Mouse (Mus musculus) ES-E14 (cell line): ENCODE measurements around the gene Tlk2. TPM values are rescaled to one million over a fixed set of nuclear protein-coding genes. Genes with fewer than 3 reads are reported as not detected.

Experiments used
- DNase-seq: peaks from one replicate; pipeline ENCODE4 v3.0.0-alpha.2; 2013; ENCODE audit warnings: low read depth, low spot score
- H3K27ac ChIP-seq: 2 replicates; pipeline ENCODE4 v1.5.1; 2012; ENCODE audit warnings: low read depth, mild to moderate bottlenecking, low read length, moderate library complexity, mixed read lengths; ENCODE audit not compliant: poor library complexity, insufficient read depth, severe bottlenecking
- H3K36me3 ChIP-seq: 2 replicates; pipeline ENCODE4 v1.6.1; 2012; ENCODE audit warnings: mild to moderate bottlenecking, low read length, moderate library complexity, mixed read lengths; ENCODE audit not compliant: control insufficient read depth, poor library complexity, insufficient read depth, severe bottlenecking
- H3K4me1 ChIP-seq, 2 experiments: fragments of 150-350 bp in 1 of 2; sonication (generic) in 1 of 2; 2 replicates each; pipeline ENCODE4 v1.6.1; 2012; ENCODE audit warnings: low read length in 2 of 2, mild to moderate bottlenecking in 1 of 2, mixed read lengths in 1 of 2; ENCODE audit not compliant: control insufficient read depth in 2 of 2, insufficient read depth in 2 of 2, poor library complexity in 1 of 2
- H3K4me3 ChIP-seq, 2 experiments: fragments of 150-350 bp in 1 of 2; sonication (generic) in 1 of 2; 2 replicates each; pipeline ENCODE4 v1.5.1; 2012; ENCODE audit warnings: low read length in 2 of 2, low read depth in 1 of 2, mild to moderate bottlenecking in 1 of 2, mixed read lengths in 1 of 2; ENCODE audit not compliant: insufficient read depth in 1 of 2, poor library complexity in 1 of 2, severe bottlenecking in 1 of 2
- H3K9ac ChIP-seq: 2 replicates; pipeline ENCODE4 v1.6.1; 2012; ENCODE audit warnings: low read depth, mild to moderate bottlenecking, low read length, mixed read lengths; ENCODE audit not compliant: poor library complexity, insufficient read depth, severe bottlenecking
- H3K9me3 ChIP-seq: fragments of 150-350 bp; sonication (generic); 2 replicates; pipeline ENCODE4 v1.6.1; 2012; ENCODE audit warnings: low read depth, mild to moderate bottlenecking, low read length; ENCODE audit not compliant: control insufficient read depth, insufficient read depth
- CHD2 ChIP-seq: IDR thresholded peaks from 2 replicates; pipeline ENCODE4 v1.6.1; 2014; ENCODE audit warnings: mild to moderate bottlenecking, low read depth, low read length, inconsistent platforms
- HCFC1 ChIP-seq: IDR thresholded peaks from 2 replicates; pipeline ENCODE4 v1.6.1; 2012; ENCODE audit warnings: low read length, inconsistent platforms, borderline replicate concordance; ENCODE audit not compliant: insufficient read depth
- MAFK ChIP-seq: IDR thresholded peaks from 2 replicates; pipeline ENCODE4 v1.6.1; 2014; ENCODE audit warnings: mild to moderate bottlenecking, low read depth, low read length, inconsistent platforms; ENCODE audit not compliant: insufficient read depth
- ZC3H11A ChIP-seq: IDR thresholded peaks from 2 replicates; pipeline ENCODE4 v1.6.1; 2012; ENCODE audit warnings: low read depth, mild to moderate bottlenecking, inconsistent platforms, low read length, borderline replicate concordance
- ZNF384 ChIP-seq: IDR thresholded peaks from 2 replicates; pipeline ENCODE4 v1.6.1; 2012; ENCODE audit warnings: low read depth, low read length, inconsistent platforms
- in situ Hi-C, 2 experiments: fragments of 600-800 bp; cut with MboI; formaldehyde crosslinking; loops; one replicate each; pipeline ENCODE4 v1.15.1; 2025; ENCODE audit warnings: low sequenced_read_pairs in 2 of 2, inconsistent platforms in 1 of 2; ENCODE audit not compliant: unreplicated experiment in 2 of 2
- total RNA-seq: library from RNA; depleted of rRNA; stranded (reverse); fragments of 300-350 nt; gene quantifications from 2 replicates; pipeline ENCODE4 v1.2.3, GENCODE M21; 2012

The Tlk2 gene
- total RNA-seq, 1 experiment, result 96.2 TPM

DNA sequence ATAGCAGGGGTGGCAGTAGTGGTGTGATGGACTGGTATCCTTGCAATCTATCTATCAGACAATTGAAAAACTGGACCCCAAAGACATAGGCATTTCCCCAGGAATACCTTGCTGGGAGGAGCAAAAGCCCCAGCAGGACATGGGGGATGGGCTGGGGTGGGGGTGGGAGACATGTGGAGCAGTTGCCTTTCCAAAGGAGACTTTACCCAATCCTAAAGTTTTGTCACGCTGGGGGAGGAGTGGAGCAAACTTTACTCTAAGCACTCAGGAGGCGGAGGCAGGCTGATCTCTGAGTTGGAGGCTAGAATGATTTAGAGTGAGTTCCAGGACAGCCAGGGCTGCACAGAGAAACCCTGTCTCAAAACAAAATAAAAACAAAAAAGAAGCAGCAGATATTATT lies 17.2 kb upstream of the Tlk2 start:
- Histone ChIP-seq H3K9ac (no peak overlapping the region), H3K4me1 (peaks cover 2 to 26% of the 10 kb centered on the region in 2 experiments), H3K36me3 (no peaks in the 10 kb centered on the region), H3K9me3 (no peaks in the 10 kb centered on the region), H3K27ac (peak overlapping the region; percentile 6; the same call in 1 of the 2 replicates), H3K4me3 (no peak overlapping the region)
- in situ Hi-C loops, result loop anchor here in 1 of 2 experiments (25.0 kb wide), 1 partner anchor 1199 kb away; the partner anchor contains the start of genes Arf2 and Nsf
- no peak for DNase-seq
- TF ChIP-seq CHD2, result no peak
- TF ChIP-seq MAFK, result no peak
- no peak for TF ChIP-seq ZNF384
- no peak for TF ChIP-seq ZC3H11A
- TF ChIP-seq HCFC1, result no peak

DNA sequence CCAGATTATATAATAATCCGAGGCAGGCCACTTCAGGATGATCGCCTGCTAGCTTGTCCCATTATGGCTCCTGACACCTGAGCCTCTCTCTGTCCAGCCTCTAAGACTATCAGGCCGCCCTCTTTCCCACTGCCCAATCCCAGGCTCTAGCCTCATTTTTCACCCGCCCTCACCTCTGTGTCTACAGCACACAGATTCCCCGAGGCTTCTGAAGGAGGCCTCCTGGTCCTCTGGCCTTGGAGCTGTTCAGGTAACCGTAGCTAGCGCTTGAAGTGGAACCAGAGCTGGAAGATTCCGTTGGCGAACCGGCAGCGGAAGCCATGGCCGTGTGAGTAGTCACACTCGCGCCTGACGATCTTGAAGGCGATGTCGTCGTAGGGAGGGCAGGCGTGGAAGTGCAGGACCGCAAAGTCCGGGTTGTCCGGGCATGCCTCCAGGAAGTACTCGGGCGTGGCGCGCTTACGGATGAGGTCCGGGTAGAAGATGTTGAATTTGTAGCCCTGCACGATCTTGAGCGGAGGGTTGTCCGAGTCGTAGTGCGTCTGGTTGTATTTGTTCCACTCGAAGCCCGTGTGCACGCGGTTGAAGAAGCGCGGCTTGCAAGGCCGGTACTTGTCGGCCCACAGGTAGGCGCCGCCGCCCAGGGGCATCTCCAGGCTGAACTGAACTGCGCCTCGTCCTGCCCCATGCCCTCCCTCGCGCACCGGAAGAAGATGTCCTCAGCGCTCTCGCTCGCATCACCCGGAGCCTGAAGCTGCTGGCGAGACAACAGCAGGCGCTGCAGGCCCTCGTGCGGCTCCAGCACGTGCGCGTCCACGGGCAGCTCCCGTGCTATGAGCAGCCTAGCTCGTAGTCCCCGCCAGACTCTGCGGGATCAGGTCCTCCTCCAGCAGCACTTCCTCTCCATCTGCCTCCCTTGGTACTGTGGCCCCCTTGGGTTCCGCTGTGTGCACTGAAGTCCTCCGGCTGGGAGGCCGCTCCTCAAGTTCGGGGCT lies 13.8 kb upstream of the Tlk2 start:
- H3K9ac ChIP-seq, result peak overlapping the region; percentile 31
- H3K9me3 ChIP-seq, result no peaks in the 10 kb centered on the region
- H3K27ac ChIP-seq, result no peak overlapping the region
- H3K4me1 ChIP-seq, result peaks cover 0 to 22% of the 10 kb centered on the region in 2 experiments; a peak in 3 of 4 replicates
- H3K4me3 ChIP-seq, result peak overlapping the region; percentile 42 to 54
- in situ Hi-C loops, result loop anchor here in 1 of 2 experiments (25.0 kb wide), 1 partner anchor 1203 kb away; the partner anchor contains the start of genes Arf2 and Nsf
- TF ChIP-seq ZNF384 (no peak), ZC3H11A (no peak), HCFC1 (no peak)
- peaks cover 1% of the 10 kb centered on the region; the same call in 1 of the 2 replicates for H3K36me3 ChIP-seq
- no peak for DNase-seq

- TF ChIP-seq ZC3H11A (no peak), HCFC1 (no peak), CHD2 (no peak), MAFK (no peak), ZNF384 (no peak)
- Histone ChIP-seq H3K27ac (no peak overlapping the region), H3K9me3 (no peaks in the 10 kb centered on the region), H3K4me1 (peaks cover 3 to 19% of the 10 kb centered on the region in 2 experiments; a peak in 2 of 4 replicates), H3K9ac (peak overlapping the region; percentile 62), H3K36me3 (peaks cover 1% of the 10 kb centered on the region; the same call in 1 of the 2 replicates), H3K4me3 (peak overlapping the region; percentile 42 to 54)
- in situ Hi-C loops, result loop anchor here in 1 of 2 experiments (25.0 kb wide), 1 partner anchor 1204 kb away; the partner anchor contains the start of genes Arf2 and Nsf
- DNase-seq, result no peak
Measured at GRCm38 (mm10) chr11:105166780-105167179, 11.8 kb upstream of the Tlk2 start.

- Histone ChIP-seq H3K27ac (no peak overlapping the region), H3K4me1 (peaks cover 0 to 2% of the 10 kb centered on the region in 2 experiments; a peak in 1 of 4 replicates), H3K36me3 (peaks cover 2% of the 10 kb centered on the region; the same call in 1 of the 2 replicates), H3K9me3 (no peaks in the 10 kb centered on the region), H3K4me3 (no peak overlapping the region), H3K9ac (no peak overlapping the region)
- no peak for TF ChIP-seq ZNF384
- TF ChIP-seq MAFK, result no peak
- TF ChIP-seq CHD2, result no peak
- TF ChIP-seq HCFC1, result no peak
- no peak for TF ChIP-seq ZC3H11A
- no peak for DNase-seq
- in situ Hi-C loops, result no loop called here
Measured at GRCm38 (mm10) chr11:105179523-105179922, 916 bp downstream of the Tlk2 start.
